Mouse (Mus musculus): ENCODE measurements around the gene Nanos3. TPM values are rescaled to one million over a fixed set of nuclear protein-coding genes. Genes with fewer than 3 reads are reported as not detected.

Nanos3 gene
- total RNA-seq (2021) = 0.67 and 1.2 TPM in 2 replicates
- long read RNA-seq, experiment 1, partial matches to known transcripts = 0 of 4 reads
- long read RNA-seq, experiment 1, other reads (novel, unspliced or antisense) = 4 of 4 reads
- long read RNA-seq, experiment 2, partial matches to known transcripts = 0 of 1 reads
- long read RNA-seq, experiment 2, other reads (novel, unspliced or antisense) = 1 of 1 reads

DNA sequence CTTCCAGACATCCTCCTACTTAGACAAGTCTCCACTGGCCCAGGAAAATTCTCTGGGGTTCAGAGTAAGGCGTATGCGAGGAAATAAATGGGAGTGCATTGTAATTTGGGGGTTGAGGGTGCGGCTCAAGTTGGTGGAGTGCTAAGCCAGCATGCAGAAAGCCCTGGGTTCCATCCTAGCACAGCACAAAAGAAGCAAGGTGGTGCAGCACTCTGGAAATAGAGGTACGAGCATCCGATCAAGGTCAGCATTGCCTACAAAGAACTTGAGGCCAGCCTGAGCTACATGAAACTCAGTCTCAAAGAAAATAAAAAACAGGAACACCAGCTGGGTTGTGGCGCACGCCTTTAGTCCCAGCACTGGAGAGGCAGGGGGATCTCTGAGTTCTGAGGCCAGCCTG, at the start of gene Nanos3:
Nanos3 (minus strand) TSS at position 101 of the 400 bp plus-strand sequence.
- no peak for DNase-seq

DNA sequence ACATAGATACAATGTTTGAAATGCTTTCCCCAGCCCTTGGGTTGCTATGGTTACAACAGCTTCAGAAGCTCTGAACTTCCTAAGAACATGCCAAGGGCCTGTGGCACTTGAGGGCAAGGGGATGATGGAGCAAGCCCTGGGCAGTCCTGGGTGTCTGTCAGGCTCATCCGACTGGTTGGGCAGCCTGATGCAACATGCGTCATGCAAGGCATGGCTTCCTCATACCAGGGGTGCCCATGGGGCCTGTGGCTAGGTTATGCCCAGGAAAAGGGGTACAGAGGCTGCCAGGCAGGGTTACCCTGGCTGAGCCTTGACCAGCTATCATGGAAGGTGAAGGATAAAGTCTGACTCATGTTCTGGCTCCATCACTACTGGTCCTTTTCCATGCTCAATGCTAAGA, 48.0 kb upstream of the Nanos3 start:
- DNase-seq = peak; percentile 63

DNA sequence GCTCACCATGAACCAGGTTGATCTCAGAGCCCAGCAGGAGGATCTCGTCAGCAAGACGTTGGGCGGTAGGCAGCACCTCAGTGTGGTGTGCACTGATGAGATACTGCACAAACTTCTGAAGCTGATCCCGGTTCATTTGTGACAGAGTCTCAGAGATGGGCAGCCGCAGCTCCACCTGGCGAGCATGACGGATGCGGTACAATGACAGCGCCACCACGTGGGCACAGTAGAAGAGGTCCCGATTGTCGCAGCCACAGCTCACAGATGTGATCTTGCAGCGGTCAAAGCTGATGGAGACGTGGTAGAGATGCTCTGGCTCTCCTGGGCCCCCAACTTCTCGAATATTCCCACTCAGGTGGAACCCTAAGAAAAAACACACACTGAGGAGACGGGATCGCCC, 45.7 kb upstream of the Nanos3 start:
- no peak for DNase-seq

DNA sequence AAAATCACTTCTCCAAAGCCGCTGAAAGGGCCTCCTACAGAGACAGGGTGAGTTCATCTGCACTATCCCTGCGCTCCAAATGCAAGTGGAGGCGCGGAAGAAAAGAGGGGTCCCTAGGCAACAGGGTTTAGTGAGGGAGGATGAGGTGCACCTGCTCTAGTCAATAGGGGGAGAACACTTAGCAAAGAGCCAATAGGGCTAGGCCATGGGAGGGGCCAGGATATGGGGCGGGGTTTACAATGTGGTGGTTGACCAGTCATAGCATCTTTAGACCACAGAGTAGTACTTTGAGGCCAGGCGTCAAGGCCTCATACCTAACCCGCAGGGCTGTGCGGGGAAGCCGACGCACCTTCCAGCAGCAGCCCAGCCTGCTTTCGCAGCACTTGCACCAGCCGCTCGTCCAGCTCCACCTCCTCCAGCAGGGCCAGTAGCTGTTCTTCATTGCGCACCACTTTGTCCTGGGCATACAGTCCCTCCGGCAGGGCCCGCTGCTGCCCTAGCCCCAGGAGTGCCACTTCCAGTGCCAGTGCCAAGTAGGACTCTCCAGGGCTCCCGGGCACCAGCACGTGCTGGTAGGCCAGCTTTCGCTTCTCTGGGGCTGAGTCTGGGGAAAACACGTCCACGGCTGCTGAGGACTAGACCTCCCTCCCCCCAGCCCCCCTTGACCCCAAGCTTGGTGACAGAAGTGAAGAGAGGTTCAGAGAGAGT, 38.5 kb upstream of the Nanos3 start:
- DNase-seq = peak; percentile 63

DNA sequence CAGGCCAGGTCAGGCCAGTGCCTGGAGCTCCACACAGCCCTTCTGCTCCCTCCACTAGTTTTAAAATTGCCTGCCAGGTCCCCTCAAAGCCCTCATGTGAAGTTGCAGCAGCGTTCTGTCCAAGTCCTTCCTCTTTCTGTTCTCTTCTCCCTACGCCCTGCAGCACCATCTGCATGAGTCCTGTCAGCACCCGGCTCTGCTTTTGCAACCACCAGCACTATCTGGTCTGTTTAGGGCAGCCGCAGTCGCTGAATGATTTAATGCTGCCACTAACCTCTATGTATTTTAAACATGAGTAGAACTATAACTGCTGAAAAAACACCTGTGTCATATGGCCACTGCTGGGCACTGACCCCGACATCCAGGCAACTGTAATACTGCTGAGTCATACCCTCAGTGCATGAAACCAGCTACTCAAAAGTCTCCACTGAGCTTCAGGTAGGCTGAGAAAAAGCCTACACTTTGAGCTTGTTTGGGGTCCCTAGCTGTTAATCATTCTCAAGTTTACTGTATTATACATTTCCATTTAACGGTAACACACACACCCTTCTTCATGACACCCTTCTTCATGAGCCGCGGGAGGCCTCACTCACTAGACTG, 37.6 kb upstream of the Nanos3 start:
- DNase-seq = no peak

DNA sequence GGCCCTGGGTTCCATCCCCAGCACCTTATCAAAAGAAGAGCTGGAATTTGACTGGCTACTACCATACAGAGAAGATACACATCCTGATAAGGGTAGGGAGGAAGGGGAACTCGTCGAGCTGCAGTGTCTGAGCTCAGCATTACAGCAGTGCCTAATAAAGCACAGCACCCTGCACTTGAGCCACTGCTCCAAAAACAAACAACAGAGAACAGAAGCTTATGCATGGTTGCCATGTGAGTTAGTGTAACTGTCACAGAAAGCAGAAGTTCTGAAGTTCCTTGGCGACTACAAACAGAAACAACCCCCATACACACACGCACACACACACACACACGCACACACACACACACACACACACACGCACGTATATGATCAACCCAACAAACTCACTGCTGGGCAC, 35.1 kb upstream of the Nanos3 start:
- no peak for DNase-seq

DNA sequence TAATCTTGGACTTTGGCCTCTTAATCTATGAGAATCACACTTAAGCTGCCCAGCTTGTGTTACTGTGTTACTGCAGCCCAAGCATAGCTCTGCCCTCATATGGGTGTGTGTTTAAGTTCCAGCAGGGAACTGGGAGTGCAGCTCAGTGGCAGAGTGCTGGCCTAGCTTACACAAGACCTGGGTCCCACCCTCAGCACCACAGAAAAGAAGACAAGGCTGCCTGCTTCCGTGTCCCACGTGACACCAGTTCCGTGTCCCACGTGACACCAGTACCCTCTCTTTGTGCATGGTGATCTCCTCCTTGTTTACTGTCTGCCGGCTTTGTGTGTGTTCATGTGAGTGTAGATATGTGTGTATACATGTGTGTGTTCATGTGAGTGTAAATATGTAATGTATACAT, 33.1 kb upstream of the Nanos3 start:
- no peak for DNase-seq

DNA sequence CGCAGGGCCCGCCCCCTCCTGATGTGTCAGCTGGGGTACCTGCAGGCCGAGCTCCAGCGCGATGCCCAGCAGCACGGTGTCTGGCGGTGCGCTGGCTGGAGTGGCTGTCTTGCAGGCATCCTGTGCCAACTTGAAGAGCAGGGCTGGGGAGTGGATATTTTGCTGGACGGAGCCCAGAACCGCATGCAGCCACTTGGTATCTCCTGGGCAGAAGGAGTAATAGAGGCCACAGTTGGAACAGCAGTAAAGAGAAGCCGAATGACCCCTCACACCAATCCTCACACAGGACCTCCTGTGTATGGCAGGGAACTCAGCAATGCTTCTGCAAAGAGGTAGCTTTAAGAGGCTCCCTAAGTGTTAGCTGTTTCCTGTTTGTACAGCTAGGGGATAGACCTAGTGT, 32.2 kb upstream of the Nanos3 start:
- DNase-seq = no peak

DNA sequence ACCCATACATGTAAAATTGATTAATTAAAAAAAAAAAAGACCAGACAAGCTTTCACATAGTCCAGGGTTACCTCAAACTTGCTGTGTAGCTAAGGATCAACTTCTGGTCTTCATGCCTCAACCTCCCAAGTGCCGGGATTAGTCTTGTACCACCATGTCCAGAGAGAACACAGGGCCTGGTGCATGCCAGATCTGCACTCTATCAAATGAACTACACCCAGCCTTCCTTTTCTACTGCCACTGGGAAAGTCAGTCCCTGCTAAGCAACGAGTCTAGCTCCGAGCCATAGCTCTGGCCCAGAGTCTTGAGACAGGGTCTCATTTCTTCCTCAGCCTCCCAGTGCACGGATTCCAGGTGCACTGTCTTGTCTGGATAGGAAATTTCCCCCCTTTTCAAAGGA, 28.3 kb upstream of the Nanos3 start:
- no peak for DNase-seq

DNA sequence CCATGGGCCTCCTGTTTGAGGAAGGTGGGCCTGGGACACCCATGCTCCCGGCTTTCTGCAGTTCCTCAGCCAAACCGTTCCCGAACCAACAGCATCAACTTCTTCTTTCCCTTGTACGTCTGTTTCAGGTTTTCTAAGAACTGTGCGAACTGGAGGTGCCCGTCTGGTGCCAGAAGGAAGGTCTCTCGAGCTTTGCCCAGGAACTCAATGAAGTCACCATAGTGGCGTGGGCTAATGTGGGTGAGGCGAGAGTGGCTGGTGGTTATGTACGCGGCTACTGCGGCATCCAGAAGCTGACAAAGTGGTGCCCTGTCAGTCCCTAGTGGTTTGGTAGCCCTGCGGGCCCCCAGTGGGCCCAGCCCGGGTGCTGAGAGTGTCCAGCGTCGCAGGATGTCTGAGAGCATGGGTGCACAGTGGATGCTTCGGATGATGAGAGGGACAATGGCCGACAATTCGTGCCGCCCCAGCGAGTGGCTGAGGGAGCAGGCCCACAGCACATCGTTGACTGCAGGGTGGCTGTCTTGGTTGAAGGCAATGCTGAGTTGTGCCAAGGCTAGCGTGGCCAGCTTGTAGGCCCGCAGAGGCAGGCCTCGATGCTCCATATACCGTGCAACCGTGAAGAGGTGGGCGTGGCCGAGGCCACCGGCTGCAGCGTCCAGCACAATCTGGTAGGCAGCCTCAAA, 27.0 kb upstream of the Nanos3 start:
- no peak for DNase-seq

DNA sequence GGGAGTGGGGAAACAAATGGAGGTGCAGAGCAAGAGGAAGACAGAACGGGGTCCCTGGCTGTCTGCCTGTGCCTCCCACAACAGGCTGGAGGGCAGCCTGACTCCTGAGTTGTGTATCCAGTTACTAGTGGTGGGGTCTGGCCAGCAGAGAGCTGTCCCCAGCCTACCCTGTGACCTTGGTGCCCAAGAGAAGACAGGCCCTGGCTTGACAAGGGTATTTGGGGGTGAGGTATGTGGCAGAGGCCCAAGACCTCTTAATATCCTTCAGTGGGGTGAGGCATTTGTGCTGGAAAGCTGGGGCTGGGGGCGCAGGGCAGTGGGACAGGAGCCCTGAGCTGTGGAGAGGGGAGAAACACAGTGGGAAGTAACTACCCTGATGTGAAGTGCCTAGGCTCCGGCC, 26.2 kb upstream of the Nanos3 start:
- DNase-seq = no peak

DNA sequence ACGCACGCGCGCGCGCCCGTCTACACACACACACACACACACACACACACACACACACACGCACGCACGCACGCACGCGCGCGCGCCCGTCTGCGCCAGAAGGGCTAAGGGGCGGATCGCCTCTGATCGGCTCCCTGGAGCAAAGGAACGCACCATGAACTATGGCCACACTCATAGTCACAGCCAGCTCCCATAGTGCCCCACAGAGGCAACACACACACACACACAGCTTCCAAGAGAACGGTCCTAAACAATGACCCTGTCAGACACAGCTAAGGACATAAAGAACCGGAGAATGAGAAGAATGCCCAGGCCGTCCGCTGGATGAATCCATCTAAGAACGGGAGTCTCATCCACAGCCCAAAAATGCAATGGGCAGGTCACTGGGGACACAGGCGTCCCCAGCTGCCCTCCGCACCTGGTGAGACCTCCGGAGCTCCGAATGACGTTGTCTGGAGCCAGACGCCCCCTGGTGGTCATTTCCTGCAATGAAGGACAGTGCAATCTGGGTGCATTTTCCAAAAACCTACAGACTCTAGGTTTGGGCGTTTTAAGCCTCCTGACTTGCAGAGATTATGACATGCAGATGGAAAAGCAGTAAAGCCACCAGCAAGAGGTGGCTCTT, 25.3 kb upstream of the Nanos3 start:
- DNase-seq = peak; percentile 92

DNA sequence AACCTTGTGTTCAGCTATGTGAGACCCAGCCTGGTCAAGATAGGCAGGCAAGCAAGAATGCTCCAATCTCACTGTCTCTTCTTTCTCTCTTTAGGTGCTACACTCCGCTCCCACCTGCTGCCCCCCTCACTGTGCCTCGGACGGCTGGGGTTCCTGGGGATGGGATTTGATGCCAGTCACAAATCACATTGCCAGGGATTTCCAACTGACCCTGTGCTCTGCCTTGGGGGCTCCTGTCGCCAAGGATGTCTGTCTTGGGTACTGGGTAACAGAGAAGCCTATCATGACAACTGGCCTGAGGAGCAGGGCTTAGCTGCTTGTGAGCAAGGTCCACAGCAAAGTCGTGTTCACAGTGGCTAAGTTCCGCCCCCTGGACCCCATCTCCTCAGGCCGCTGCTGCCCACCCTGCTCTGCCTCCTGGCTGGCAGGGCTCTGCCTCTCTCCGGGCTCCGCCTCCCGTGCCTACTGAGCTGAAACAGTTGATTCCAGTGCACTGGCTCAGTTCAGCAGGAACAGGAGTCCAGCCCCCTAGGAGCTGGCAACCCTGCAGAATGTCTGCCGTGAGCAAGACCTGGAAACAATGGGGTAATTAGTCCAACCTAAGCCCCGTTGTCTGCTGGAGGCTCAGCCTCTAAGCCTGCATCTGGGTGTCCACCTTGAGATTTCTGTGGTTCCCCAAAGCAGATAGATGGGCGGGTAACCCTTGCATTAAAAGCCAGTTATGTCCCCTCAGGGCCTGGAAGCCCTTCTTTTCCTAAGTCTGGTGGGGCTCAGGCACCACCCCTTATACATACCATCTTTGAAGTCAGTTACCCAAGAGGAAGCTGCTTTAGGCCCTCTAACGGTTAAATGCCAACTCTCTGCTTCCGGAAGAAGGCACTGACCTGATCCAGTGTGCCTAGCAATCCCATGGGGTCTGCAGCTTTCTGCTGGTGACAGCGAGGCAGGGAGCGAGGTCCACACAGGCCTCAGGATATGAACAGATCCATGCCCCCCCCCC, 23.7 kb upstream of the Nanos3 start:
- no peak for DNase-seq

DNA sequence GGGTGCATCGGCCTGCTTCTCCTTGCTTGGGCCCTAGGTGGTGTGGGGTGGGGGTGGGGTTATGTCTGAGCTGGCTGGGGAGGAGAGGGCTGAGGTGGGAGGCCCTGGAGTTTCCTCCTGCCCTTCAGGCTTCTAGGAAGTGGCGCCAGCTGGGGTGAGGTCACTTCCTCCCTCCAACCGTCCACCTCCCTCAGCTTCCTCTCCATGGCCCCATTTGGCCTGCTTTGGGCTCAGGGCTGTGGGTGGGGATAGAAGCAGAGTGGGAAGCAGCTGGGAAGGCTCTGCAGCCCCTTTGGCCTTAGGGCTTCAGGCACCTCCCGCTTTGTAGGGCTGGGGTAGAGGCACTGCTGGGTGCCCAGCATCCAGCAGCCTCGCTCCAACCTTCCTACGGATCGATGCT, 22.8 kb upstream of the Nanos3 start:
- DNase-seq = peak; percentile 69

DNA sequence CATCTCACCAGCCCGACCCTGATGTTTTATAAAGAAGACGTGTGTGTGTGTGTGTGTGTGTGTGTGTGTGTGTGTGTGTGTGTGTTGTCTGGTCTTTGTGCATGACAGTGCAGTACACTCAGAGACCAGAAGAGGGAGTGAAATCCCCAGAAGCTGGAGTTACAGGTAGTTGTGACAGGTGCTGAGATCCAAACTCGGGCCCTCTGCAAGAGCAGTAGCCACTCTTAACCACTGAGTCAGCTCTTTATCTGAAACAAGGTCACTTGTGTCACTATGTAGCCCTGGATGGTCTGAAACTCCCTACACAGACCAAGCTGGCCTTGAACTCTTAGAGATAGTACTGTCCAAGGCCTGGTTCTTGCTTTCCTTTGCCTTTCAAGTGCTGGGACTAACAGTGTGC, 21.6 kb upstream of the Nanos3 start:
- DNase-seq = no peak

DNA sequence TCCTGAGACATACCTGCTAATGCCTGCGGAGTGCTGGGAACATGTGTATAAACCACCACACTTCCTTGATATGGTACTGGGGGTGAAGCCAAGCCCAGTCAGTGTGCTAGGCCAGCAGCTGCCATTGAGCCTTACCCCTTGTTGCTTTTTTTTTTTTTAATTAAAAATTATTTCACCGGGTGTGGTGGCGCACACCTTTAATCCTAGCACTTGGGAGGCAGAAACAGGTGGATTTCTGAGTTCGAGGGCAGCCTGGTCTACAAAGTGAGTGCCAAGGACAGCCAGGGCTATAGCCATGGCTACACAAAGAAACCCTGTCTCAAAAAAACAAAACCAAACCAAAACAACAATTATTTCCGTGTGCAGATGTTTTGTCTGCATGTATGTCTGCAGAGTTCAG, 20.1 kb upstream of the Nanos3 start:
- no peak for DNase-seq

DNA sequence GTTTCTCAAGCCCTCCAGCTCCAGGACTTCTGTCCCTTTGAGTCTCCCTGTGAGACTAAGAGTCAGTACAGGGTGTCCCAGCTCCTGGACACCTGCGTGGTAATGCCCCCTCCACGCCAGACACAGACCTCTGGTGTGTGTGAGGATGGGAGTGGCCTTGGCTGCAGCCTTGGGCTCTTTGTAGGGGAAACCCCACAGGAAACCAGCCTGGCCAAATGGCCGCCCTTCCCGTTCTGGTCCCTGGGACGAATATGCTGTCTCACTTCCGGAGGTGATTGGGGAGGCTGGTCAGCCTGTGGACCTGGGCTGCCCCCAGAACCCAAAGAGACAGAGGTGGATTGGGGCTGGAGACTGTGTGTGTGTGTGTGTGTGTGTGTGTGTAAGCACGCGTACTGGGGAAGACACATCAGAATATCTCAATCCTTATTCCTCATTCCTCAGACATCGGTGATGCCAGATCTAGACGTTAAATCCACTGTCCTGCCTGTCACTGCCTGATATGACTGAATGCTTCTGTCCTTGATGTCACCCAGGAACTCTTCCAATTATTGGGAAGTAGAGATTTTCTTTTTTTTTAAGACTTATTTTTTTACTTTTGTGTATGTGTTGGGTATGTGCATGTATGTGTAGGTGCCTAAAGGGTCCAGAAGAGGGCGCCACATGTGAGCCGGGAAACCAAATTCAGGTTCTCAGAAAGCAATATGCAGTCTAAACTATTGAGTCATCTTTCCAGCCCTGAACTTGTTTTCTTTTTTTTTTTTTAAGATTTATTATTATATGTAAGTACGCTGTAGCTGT, 19.2 kb upstream of the Nanos3 start:
- DNase-seq = peak; percentile 87

DNA sequence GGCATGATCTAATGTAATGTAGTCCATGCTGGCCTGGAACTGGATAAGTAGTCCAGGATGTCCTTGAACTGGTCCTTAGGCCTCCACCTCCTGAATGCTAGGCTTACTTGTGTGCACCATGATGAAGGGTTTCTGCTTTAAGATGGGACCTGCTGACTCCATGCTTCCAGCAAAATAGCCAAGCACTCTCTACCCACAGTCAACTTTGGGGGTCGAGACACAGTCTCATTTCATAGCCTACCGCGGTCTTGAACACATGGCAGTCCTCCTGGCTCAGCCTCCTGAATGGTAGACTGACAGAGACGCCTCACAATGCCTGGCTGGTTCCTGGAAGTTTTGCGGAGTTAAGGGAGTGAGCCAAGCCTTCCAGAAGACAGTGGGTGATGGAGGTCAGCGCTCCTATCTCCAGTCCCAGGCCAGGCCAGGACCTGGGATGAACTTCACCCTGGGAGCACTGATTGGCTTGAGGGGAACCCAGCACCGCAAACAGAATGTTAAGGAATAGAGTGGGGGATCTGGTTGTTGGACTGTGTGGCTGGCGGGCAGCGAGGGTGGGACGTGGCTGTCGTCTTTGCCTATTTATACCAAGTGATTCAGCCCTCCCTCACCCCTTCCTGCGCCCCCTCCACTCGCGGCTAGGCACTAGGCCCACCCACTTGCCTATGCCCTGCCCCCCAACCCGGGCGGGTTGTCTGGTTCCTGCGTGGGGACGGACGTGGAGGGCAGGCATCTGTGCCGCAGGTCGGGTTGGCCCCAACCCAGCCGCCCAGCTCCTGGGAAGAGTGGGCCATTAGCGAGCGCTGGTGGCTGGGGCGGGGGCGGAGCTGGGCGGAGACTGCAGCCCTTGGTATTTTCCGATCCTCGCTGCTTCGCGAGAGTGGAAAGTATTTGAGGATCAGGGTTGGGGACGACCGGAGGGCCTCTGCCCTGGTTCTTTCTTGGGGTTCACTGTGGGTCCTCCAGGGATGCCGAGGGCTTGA, 18.2 kb upstream of the Nanos3 start:
- DNase-seq = peak; percentile 93

DNA sequence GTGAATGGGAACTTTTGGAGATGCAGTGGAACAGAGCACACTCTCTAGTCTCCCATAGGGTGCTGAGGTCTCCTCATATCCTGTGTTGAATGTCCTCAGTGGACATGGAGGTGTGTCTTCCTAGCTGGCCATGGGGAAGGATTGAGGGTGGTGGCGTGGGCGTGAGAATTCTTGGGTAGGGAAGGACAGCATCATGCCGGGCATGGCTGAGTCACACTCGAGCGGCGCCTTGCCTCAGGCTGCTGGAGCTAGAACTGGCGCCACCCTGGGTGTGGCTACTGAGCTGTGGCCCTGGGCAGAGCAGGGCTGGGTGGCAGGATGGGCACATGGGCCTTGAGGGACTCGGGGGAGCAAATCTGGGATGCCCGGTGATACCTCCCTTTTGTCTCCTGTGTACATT, 17.4 kb upstream of the Nanos3 start:
- DNase-seq = peak; percentile 89

Measured in adrenal gland, postnatal 14 days (tissue).